Mouse (Mus musculus): ENCODE measurements around the gene Plxna3. TPM values are rescaled to one million over a fixed set of nuclear protein-coding genes. Genes with fewer than 3 reads are reported as not detected.

Plxna3 gene
- total RNA-seq, 1 experiment: 17.8 TPM

- DNase-seq (ENCODE audit: low read depth, low spot score): no peak
- no peak for TF ChIP-seq ZNF384 (IDR thresholded peaks at IDR 0.05; ENCODE audit: low read depth, low read length)
- TF ChIP-seq ZC3H11A (IDR thresholded peaks at IDR 0.05; ENCODE audit: borderline replicate concordance, low read depth, low read length): no peak
- TF ChIP-seq MAFK (IDR thresholded peaks at IDR 0.05; ENCODE audit: insufficient read depth, low read depth, low read length): no peak
- no peak for TF ChIP-seq HCFC1 (IDR thresholded peaks at IDR 0.05; ENCODE audit: borderline replicate concordance, insufficient read depth, low read length)
- TF ChIP-seq CHD2 (IDR thresholded peaks at IDR 0.05; ENCODE audit: low read depth, low read length): no peak
- in situ Hi-C loops (cut with MboI; ENCODE audit: low sequenced_read_pairs in 2 of 2, unreplicated experiment in 2 of 2): no loop called here
- H3K4me1 ChIP-seq (ENCODE audit: control insufficient read depth in 2 of 2, insufficient read depth in 2 of 2, low read length in 2 of 2, poor library complexity in 1 of 2): no peaks in the 10 kb centered on the region
- H3K9ac ChIP-seq (ENCODE audit: insufficient read depth, low read depth, low read length, poor library complexity, severe bottlenecking): no peak overlapping the region
- 0 out of 2 replicates have a peak, but pooled peaks cover 2% of the 10 kb centered on the region for H3K36me3 ChIP-seq (ENCODE audit: control insufficient read depth, insufficient read depth, low read length, poor library complexity, severe bottlenecking)
- H3K9me3 ChIP-seq (ENCODE audit: control insufficient read depth, insufficient read depth, low read depth, low read length): no peaks in the 10 kb centered on the region
- H3K27ac ChIP-seq (ENCODE audit: insufficient read depth, low read depth, low read length, poor library complexity, severe bottlenecking): no peak overlapping the region
- H3K4me3 ChIP-seq (ENCODE audit: insufficient read depth in 1 of 2, low read depth in 1 of 2, low read length in 2 of 2, poor library complexity in 1 of 2, severe bottlenecking in 1 of 2): no peak overlapping the region
Observed at GRCm38 (mm10) chrX:74388153-74388552, 59.3 kb downstream of the Plxna3 start.

- TF ChIP-seq ZNF384 (IDR thresholded peaks at IDR 0.05; ENCODE audit: low read depth, low read length) (no peak), HCFC1 (IDR thresholded peaks at IDR 0.05; ENCODE audit: borderline replicate concordance, insufficient read depth, low read length) (no peak), MAFK (IDR thresholded peaks at IDR 0.05; ENCODE audit: insufficient read depth, low read depth, low read length) (no peak), CHD2 (IDR thresholded peaks at IDR 0.05; ENCODE audit: low read depth, low read length) (no peak), ZC3H11A (IDR thresholded peaks at IDR 0.05; ENCODE audit: borderline replicate concordance, low read depth, low read length) (no peak)
- Histone ChIP-seq H3K36me3 (ENCODE audit: control insufficient read depth, insufficient read depth, low read length, poor library complexity, severe bottlenecking) (no peaks in the 10 kb centered on the region), H3K27ac (ENCODE audit: insufficient read depth, low read depth, low read length, poor library complexity, severe bottlenecking) (peak within 1 kb of the TSS; percentile 82), H3K9me3 (ENCODE audit: control insufficient read depth, insufficient read depth, low read depth, low read length) (no peaks in the 10 kb centered on the region), H3K4me1 (ENCODE audit: control insufficient read depth in 2 of 2, insufficient read depth in 2 of 2, low read length in 2 of 2, poor library complexity in 1 of 2) (no peaks in the 10 kb centered on the region), H3K4me3 (ENCODE audit: insufficient read depth in 1 of 2, low read depth in 1 of 2, low read length in 2 of 2, poor library complexity in 1 of 2, severe bottlenecking in 1 of 2) (peak within 1 kb of the TSS; percentile 83 to 94), H3K9ac (ENCODE audit: insufficient read depth, low read depth, low read length, poor library complexity, severe bottlenecking) (peak within 1 kb of the TSS; percentile 93)
- peak; percentile 63 for DNase-seq (ENCODE audit: low read depth, low spot score)
- in situ Hi-C loops (cut with MboI; ENCODE audit: low sequenced_read_pairs in 2 of 2, unreplicated experiment in 2 of 2): no loop called here
Observed at GRCm38 (mm10) chrX:74392535-74393443, 63.9 kb downstream of the Plxna3 start, which contains the start of the genes Fam3a and Ikbkg. TSS of gene Fam3a (minus strand) at chrX:74393272. TSS of gene Ikbkg (plus strand) at chrX:74393290.

Other genes with a start within 250 kb of the Plxna3 start
- not detected in 2 replicates for gene Opn1mw, start 201.6 kb upstream of the Plxna3 start, total RNA-seq (2012; rRNA removed)
- gene Mecp2, start 193.7 kb upstream of the Plxna3 start, total RNA-seq (2012; rRNA removed): 9.6 and 10.4 TPM in 2 replicates
- gene Tex28, start 161.2 kb upstream of the Plxna3 start, total RNA-seq (2012; rRNA removed): not detected in 2 replicates
- 0.42 and 0.89 TPM in 2 replicates for gene Tktl1, start 151.8 kb upstream of the Plxna3 start, total RNA-seq (2012; rRNA removed)
- gene Flna, start 79.2 kb upstream of the Plxna3 start, total RNA-seq (2012; rRNA removed): 687 and 844 TPM in 2 replicates
- gene Emd, start 74.4 kb upstream of the Plxna3 start, total RNA-seq (2012; rRNA removed): 44.3 and 59.0 TPM in 2 replicates
- 2,135 and 2,379 TPM in 2 replicates for gene Rpl10, start 58.3 kb upstream of the Plxna3 start, total RNA-seq (2012; rRNA removed)
- gene Taz, start 47.2 kb upstream of the Plxna3 start, total RNA-seq (2012; rRNA removed): 32.8 and 49.3 TPM in 2 replicates
- 3.9 and 5.3 TPM in 2 replicates for gene Dnase1l1, start 46.7 kb upstream of the Plxna3 start, total RNA-seq (2012; rRNA removed)
- 102 and 129 TPM in 2 replicates for gene Atp6ap1, start 32.0 kb upstream of the Plxna3 start, total RNA-seq (2012; rRNA removed)
- 53.1 and 75.7 TPM in 2 replicates for gene Gdi1, start 24.1 kb upstream of the Plxna3 start, total RNA-seq (2012; rRNA removed)
- 27.7 and 33.6 TPM in 2 replicates for gene Fam50a, start 16.0 kb upstream of the Plxna3 start, total RNA-seq (2012; rRNA removed)
- 64.6 and 71.1 TPM in 2 replicates for gene Lage3, start 24.6 kb downstream of the Plxna3 start, total RNA-seq (2012; rRNA removed)
- gene Ubl4a, start 44.2 kb downstream of the Plxna3 start, total RNA-seq (2012; rRNA removed): 15.3 and 17.5 TPM in 2 replicates
- gene Slc10a3, start 44.3 kb downstream of the Plxna3 start, total RNA-seq (2012; rRNA removed): 8.4 and 11.4 TPM in 2 replicates
- gene Fam3a, start 64.2 kb downstream of the Plxna3 start, total RNA-seq (2012; rRNA removed): 8.9 and 9.6 TPM in 2 replicates
- gene Ikbkg, start 64.2 kb downstream of the Plxna3 start, total RNA-seq (2012; rRNA removed): 15.4 and 25.3 TPM in 2 replicates
- 30.1 and 30.3 TPM in 2 replicates for gene G6pdx, start 100.1 kb downstream of the Plxna3 start, total RNA-seq (2012; rRNA removed)
- gene Gm6880, start 152.3 kb downstream of the Plxna3 start, total RNA-seq (2012; rRNA removed): 1.3 and 4.7 TPM in 2 replicates
- gene Olfr1326-ps1, start 245.8 kb downstream of the Plxna3 start, total RNA-seq (2012; rRNA removed): not detected in 2 replicates

Measured in ES-E14 (cell line).